Mouse (Mus musculus) embryonic facial prominence, embryonic 12.5 days (tissue): ENCODE results near the gene Phyhd1. TPM values are rescaled to one million over a fixed set of nuclear protein-coding genes. Genes with fewer than 3 reads are reported as not detected.

Experiments used
- ATAC-seq: fragments of 200-750 bp; cut with Nextera tagmentation; 2 replicates; pipeline ENCODE4 v1.8.0; 2017; ENCODE audit not compliant: insufficient number of reproducible peaks, insufficient read depth, low FRiP score, low TSS enrichment
- H3K27ac ChIP-seq: fragments of 300-500 bp; sonication (generic); 2 replicates; pipeline ENCODE4 v1.5.1; 2016; ENCODE audit warnings: mild to moderate bottlenecking
- H3K27me3 ChIP-seq: fragments of 300-500 bp; sonication (generic); 2 replicates; pipeline ENCODE4 v1.6.1; 2016; ENCODE audit warnings: mild to moderate bottlenecking, moderate library complexity
- H3K36me3 ChIP-seq: fragments of 300-500 bp; sonication (generic); 2 replicates; pipeline ENCODE4 v1.6.1; 2016; ENCODE audit warnings: mild to moderate bottlenecking
- H3K4me1 ChIP-seq: fragments of 300-500 bp; sonication (generic); 2 replicates; pipeline ENCODE4 v1.6.1; 2016
- H3K4me2 ChIP-seq: fragments of 300-500 bp; sonication (generic); replicated peaks from 2 replicates; pipeline ENCODE4 v1.6.1; 2016; ENCODE audit warnings: mild to moderate bottlenecking, moderate library complexity
- H3K4me3 ChIP-seq: fragments of 300-500 bp; sonication (generic); 2 replicates; pipeline ENCODE4 v1.5.1; 2016; ENCODE audit warnings: mild to moderate bottlenecking
- H3K9ac ChIP-seq: fragments of 300-500 bp; sonication (generic); 2 replicates; pipeline ENCODE4 v1.6.1; 2016; ENCODE audit warnings: mild to moderate bottlenecking, moderate library complexity
- H3K9me3 ChIP-seq: fragments of 300-500 bp; sonication (generic); 2 replicates; pipeline ENCODE4 v1.6.1; 2016; ENCODE audit warnings: mild to moderate bottlenecking, moderate library complexity
- WGBS: fragments of 180-500 bp; shearing (Covaris S2); methylation state at CpG from one replicate; pipeline ENCODE4 v1.1.7; 2016; 5-methylcytosine and 5-hydroxymethylcytosine counted together
- polyA plus RNA-seq: library from polyadenylated mRNA; unstranded; fragments of >200 nt; fragmentation: Nextera tagmentation; extraction: Ambion mirVana; gene quantifications from 2 replicates; pipeline ENCODE4 v1.2.1, GENCODE M21; 2016

The Phyhd1 gene
- polyA plus RNA-seq, 1 experiment from 2014 or later: 3.5 TPM

GRCm38 (mm10) chr2:30244595-30245178, 21.3 kb upstream of the Phyhd1 start:
- peaks cover 15% of the 10 kb centered on the region for H3K4me1 ChIP-seq
- H3K4me2 ChIP-seq: no peak overlapping the region
- H3K27ac ChIP-seq: no peak overlapping the region
- H3K36me3 ChIP-seq: peaks cover 58% of the 10 kb centered on the region
- ATAC-seq: no peak
- no peaks in the 10 kb centered on the region for H3K9me3 ChIP-seq
- H3K9ac ChIP-seq: no peak overlapping the region
- H3K27me3 ChIP-seq: no peaks in the 10 kb centered on the region
- WGBS: 59% methylated on average over 7 of the region's 7 CpGs
- H3K4me3 ChIP-seq: no peak overlapping the region

DNA sequence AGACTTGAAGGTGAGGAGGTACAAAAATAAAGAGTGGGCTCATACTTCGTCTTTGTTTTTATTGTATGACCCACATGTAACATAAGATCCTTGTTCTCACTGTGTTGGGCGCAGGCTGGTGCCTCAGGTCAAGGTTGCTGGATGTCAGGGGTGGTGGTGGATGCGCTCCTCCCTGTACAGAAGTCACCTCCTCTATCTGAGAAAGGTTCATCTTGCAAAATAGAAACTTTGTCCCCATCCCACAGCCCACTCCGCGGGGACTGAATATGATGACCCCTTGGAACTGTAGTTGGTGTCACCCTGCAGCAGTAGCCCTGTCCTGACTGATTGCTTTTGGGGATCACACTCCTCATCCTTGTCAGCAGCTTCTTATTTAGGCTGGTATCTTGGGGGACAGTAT, 19.0 kb upstream of the Phyhd1 start:
- H3K9ac ChIP-seq: no peak overlapping the region
- peaks cover 58% of the 10 kb centered on the region for H3K36me3 ChIP-seq
- no peak overlapping the region for H3K4me3 ChIP-seq
- H3K4me1 ChIP-seq: peaks cover 15% of the 10 kb centered on the region
- 86% methylated on average over 5 of the region's 5 CpGs for WGBS
- no peak for ATAC-seq
- no peaks in the 10 kb centered on the region for H3K9me3 ChIP-seq
- H3K27me3 ChIP-seq: no peaks in the 10 kb centered on the region
- H3K4me2 ChIP-seq: no peak overlapping the region
- H3K27ac ChIP-seq: no peak overlapping the region

GRCm38 (mm10) chr2:30247681-30248080, 18.3 kb upstream of the Phyhd1 start:
- Histone ChIP-seq H3K4me3 (no peak overlapping the region), H3K4me2 (no peak overlapping the region), H3K27ac (no peak overlapping the region), H3K9ac (no peak overlapping the region), H3K9me3 (no peaks in the 10 kb centered on the region), H3K4me1 (peaks cover 12% of the 10 kb centered on the region), H3K27me3 (no peaks in the 10 kb centered on the region), H3K36me3 (peaks cover 58% of the 10 kb centered on the region)
- whole genome bisulfite sequencing: 78% methylated on average over 4 of the region's 4 CpGs
- ATAC-seq: no peak

- H3K27me3 ChIP-seq: no peaks in the 10 kb centered on the region
- H3K4me1 ChIP-seq: peaks cover 7% of the 10 kb centered on the region
- H3K4me3 ChIP-seq: no peak overlapping the region
- ATAC-seq: no peak
- H3K4me2 ChIP-seq: no peak overlapping the region
- H3K27ac ChIP-seq: no peak overlapping the region
- H3K9me3 ChIP-seq: no peaks in the 10 kb centered on the region
- no peak overlapping the region for H3K9ac ChIP-seq
- 93% methylated on average over 3 of the region's 3 CpGs for WGBS
- H3K36me3 ChIP-seq: peaks cover 48% of the 10 kb centered on the region; the same call in 1 of the 2 replicates
These were observed 16.8 kb upstream of the Phyhd1 start for GRCm38 (mm10) chr2:30249182-30249581.

DNA sequence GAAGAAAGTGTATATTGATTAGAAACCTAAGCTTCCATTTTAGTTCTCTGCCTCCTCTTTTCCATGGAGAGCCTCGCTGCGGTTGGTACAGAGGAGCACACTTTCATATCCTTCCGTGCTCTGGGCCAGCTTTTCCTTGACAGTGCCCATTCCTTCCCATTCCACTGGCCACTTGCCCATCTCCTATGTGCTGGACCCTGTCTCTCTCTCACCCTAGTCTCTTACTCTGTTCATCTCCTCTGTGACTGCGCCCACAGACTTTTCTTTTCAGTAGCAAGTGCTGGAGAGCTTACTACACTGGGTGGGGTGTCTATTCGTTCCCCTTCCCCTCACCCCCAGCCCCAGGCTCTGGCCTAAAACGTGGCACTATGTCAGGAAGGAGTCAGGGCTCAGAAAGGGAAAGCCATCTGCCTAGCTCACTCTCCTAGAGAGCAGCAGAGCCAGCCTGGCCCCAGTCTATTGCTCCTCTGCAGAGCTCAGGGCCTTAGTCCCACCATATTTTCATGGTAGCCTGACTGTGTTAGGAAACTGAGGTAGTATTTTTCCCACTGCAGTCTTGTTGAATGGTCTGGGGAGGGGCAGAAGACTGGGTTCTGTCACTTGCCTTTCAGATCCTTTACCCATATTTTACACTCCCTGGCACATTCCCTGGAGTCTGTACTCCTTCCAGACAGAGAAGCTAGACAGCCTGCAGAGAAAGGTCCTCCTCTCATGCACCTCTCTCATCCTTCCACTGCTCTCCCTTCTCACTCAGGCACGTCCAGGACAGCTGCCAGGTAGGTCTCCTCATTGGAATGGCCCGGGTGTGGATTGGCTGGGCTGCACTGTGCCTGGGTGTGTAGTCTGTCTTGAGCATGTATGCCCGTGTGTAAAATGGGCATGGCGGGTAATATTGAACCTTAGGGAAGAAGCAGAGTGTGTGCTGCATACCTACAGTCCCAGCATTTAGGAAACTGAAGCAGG, 15.6 kb upstream of the Phyhd1 start:
- Histone ChIP-seq H3K4me3 (no peak overlapping the region), H3K9me3 (no peaks in the 10 kb centered on the region), H3K9ac (no peak overlapping the region; the same call in 1 of the 2 replicates), H3K4me1 (peaks cover 7% of the 10 kb centered on the region), H3K36me3 (peaks cover 59% of the 10 kb centered on the region), H3K27me3 (no peaks in the 10 kb centered on the region), H3K27ac (no peak overlapping the region), H3K4me2 (no peak overlapping the region)
- WGBS: 87% methylated on average over 10 of the region's 10 CpGs
- no peak for ATAC-seq

GRCm38 (mm10) chr2:30251417-30252104, 14.4 kb upstream of the Phyhd1 start:
- Histone ChIP-seq H3K4me3 (no peak overlapping the region), H3K27ac (no peak overlapping the region), H3K27me3 (no peaks in the 10 kb centered on the region), H3K4me2 (no peak overlapping the region), H3K4me1 (no peaks in the 10 kb centered on the region), H3K36me3 (peaks cover 68% of the 10 kb centered on the region), H3K9ac (no peak overlapping the region), H3K9me3 (no peaks in the 10 kb centered on the region)
- WGBS: 72% methylated on average over 5 of the region's 5 CpGs
- no peak for ATAC-seq

DNA sequence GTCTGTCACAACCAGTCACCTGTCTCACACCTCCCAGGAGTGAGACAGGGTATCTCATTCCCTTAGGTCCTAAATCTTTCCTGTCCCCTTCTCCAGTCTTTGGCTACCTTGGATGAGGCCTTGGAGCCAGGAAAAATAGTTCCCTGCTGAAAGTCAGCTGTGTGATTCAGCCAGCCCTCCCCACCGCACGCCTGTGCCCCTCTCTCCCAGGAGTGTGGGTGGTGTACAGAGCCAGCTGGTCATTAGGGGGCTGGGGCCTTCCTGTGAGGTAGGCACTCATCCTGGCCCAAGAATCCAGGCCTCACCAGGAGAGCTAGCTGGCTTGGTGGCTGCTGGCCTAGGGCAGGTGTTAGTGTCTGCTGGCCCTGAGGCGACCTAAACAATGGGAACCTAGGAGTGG, 13.5 kb upstream of the Phyhd1 start:
- Histone ChIP-seq H3K4me3 (no peak overlapping the region), H3K4me2 (no peak overlapping the region), H3K36me3 (peaks cover 78% of the 10 kb centered on the region), H3K9ac (no peak overlapping the region), H3K27ac (no peak overlapping the region), H3K9me3 (no peaks in the 10 kb centered on the region), H3K27me3 (no peaks in the 10 kb centered on the region), H3K4me1 (no peaks in the 10 kb centered on the region)
- no peak for ATAC-seq
- WGBS: 80% methylated on average over 3 of the region's 3 CpGs

GRCm38 (mm10) chr2:30253809-30254208, 12.2 kb upstream of the Phyhd1 start:
- no peak for ATAC-seq
- peaks cover 80% of the 10 kb centered on the region for H3K36me3 ChIP-seq
- 80% methylated on average over 5 of the region's 5 CpGs for WGBS
- no peaks in the 10 kb centered on the region for H3K4me1 ChIP-seq
- H3K4me2 ChIP-seq: no peak overlapping the region
- no peaks in the 10 kb centered on the region for H3K9me3 ChIP-seq
- no peak overlapping the region for H3K27ac ChIP-seq
- no peak overlapping the region for H3K9ac ChIP-seq
- H3K27me3 ChIP-seq: no peaks in the 10 kb centered on the region
- no peak overlapping the region for H3K4me3 ChIP-seq

DNA sequence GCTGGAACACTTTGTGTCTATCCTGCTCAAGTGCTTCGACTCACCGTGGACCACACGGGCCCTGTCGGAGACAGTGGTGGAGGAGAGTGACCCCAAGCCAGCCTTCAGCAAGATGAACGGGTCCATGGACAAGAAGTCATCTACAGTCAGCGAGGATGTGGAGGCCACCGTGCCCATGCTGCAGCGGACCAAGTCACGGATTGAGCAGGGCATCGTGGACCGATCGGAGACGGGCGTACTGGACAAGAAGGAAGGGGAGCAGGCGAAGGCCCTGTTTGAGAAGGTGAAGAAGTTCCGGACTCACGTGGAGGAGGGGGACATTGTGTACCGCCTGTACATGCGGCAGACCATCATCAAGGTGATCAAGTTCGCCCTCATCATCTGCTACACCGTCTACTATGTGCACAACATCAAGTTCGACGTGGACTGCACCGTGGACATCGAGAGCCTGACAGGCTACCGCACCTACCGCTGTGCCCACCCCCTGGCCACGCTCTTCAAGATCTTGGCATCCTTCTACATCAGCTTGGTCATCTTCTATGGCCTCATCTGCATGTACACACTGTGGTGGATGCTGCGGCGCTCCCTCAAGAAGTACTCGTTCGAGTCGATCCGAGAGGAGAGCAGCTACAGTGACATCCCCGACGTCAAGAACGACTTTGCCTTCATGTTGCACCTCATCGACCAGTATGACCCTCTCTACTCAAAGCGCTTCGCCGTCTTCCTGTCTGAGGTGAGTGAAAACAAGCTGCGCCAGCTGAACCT, 10.2 kb upstream of the Phyhd1 start:
- no peak overlapping the region for H3K9ac ChIP-seq
- no peak overlapping the region for H3K4me3 ChIP-seq
- no peak overlapping the region for H3K4me2 ChIP-seq
- peaks cover 82% of the 10 kb centered on the region for H3K36me3 ChIP-seq
- ATAC-seq: no peak
- no peaks in the 10 kb centered on the region for H3K27me3 ChIP-seq
- H3K9me3 ChIP-seq: no peaks in the 10 kb centered on the region
- H3K27ac ChIP-seq: no peak overlapping the region
- H3K4me1 ChIP-seq: no peaks in the 10 kb centered on the region
- 96% methylated on average over 42 of the region's 42 CpGs for WGBS

DNA sequence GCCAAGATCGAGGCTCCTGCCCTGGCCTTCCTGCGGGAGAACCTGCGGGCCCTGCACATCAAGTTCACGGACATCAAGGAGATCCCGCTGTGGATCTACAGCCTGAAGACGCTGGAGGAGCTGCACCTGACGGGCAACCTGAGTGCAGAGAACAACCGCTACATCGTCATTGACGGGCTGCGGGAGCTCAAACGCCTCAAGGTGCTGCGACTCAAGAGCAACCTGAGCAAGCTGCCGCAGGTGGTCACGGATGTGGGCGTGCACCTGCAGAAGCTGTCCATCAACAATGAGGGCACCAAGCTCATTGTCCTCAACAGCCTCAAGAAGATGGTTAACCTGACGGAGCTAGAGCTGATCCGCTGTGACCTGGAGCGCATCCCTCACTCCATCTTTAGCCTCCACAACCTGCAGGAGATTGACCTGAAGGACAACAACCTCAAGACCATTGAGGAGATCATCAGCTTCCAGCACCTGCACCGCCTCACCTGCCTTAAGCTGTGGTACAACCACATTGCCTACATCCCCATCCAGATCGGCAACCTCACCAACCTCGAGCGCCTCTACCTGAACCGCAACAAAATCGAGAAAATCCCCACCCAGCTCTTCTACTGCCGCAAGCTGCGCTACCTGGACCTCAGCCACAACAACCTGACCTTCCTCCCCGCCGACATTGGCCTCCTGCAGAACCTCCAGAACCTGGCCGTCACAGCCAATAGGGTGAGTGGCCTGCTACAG, 9.2 kb upstream of the Phyhd1 start:
- WGBS: 95% methylated on average over 30 of the region's 30 CpGs
- peaks cover 76% of the 10 kb centered on the region for H3K36me3 ChIP-seq

More for the DNA sequence above, 9.2 kb upstream of the Phyhd1 start:
- H3K9ac ChIP-seq: no peak overlapping the region
- no peak overlapping the region for H3K27ac ChIP-seq
- H3K4me3 ChIP-seq: no peak overlapping the region
- H3K9me3 ChIP-seq: no peaks in the 10 kb centered on the region
- H3K27me3 ChIP-seq: no peaks in the 10 kb centered on the region
- no peak for ATAC-seq
- H3K4me1 ChIP-seq: no peaks in the 10 kb centered on the region
- H3K4me2 ChIP-seq: no peak overlapping the region
